Comparison of ENCODE assay signal across 1 mouse cellular context in the genomic region with DNA sequence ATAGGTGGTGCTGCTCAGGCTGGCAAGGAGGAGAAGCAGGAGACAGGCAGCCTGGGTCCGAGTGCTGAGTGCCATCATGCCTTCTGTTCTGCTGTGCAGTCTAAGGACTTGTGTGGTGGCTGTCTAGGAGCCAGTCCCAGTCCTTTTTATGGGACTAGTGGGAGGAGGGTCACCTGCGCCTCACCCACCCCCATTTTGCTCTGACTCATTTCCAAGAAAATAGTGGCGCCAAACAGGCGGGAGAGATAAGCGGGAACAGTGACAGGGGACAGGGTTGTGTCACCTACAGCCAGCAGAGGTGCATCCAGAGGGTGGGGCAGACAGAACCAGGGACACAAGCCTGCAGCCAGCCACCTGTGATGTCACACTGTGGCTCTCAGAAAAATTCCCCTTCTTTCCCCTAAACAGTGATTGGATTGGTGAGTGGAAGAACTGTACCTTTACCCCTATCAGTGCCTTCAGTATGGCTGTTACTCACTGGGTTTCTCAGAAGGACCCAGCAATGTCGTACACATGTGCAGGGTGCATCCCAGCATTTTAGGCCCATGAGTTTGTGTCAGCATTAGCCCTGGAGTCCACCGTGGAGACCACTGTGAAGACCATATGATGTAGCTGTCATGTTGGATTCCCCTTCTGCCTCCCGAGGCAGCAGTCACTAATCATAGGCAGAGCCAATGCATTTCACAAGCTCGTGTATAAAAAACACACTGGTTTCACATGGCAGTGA.
TF ChIP-seq lines count a peak whose summit lies in the region.

A gene (minus strand): TSS at position 124 of the 727 bp plus-strand sequence.

TF ChIP-seq in MEL, 35 proteins besides CTCF, POLR2A, EP300 and RAD21 (continued from another document):
- TF ChIP-seq KAT2A (conservative IDR thresholded peaks at IDR 0.05; ENCODE audit: low read depth, low read length) (no peak), MAFK (IDR thresholded peaks at IDR 0.05; ENCODE audit: borderline replicate concordance, low read depth, low read length) (no peak), MAX (IDR thresholded peaks at IDR 0.05; ENCODE audit: low read length) (no peak)
TF ChIP-seq in MEL: peak in this region for 0.
